Mouse (Mus musculus) erythroid progenitor cell, adult 5-6 weeks (primary cell): ENCODE data around the gene Rasal2. TPM values are rescaled to one million over a fixed set of nuclear protein-coding genes. Genes with fewer than 3 reads are reported as not detected.
"Not testable (repeated sequence)": the region's sequence is repeated elsewhere in the genome, so short reads cannot be mapped to it uniquely, and the experiment has no call there.

Source experiments
- ATAC-seq: replicated peaks from 2 replicates; pipeline ENCODE4 v1.8.0; 2016; ENCODE audit warnings: moderate number of reproducible peaks, mild to moderate bottlenecking, moderate TSS enrichment, inconsistent platforms; ENCODE audit not compliant: poor library complexity, low FRiP score, severe bottlenecking
- total RNA-seq, 2 experiments: library from RNA; stranded (forward) in 1 of 2; stranded (reverse) in 1 of 2; fragments of 150-400 nt in 1 of 2; fragments of 186-747, 209-891 nt in 1 of 2; gene quantifications; 2 replicates each; pipeline versions ENCODE4 v1.2.3 to v1.2.4; 2015 to 2017; ENCODE audit warnings: low replicate concordance in 2 of 2

Rasal2 gene
- total RNA-seq, 2 experiments from 2014 or later, result 0.76 TPM; not detected in 1

GRCm38 (mm10) chr1:157253600-157254490, 158.6 kb downstream of the Rasal2 start:
- ATAC-seq, result no peak

GRCm38 (mm10) chr1:157248112-157248511, 164.3 kb downstream of the Rasal2 start:
- ATAC-seq, result no peak

- ATAC-seq, result no peak
These were observed 165.1 kb downstream of the Rasal2 start for GRCm38 (mm10) chr1:157247341-157247740.

GRCm38 (mm10) chr1:157246779-157247178, 165.6 kb downstream of the Rasal2 start:
- ATAC-seq, result no peak

- ATAC-seq, result no peak
These were observed 168.0 kb downstream of the Rasal2 start for GRCm38 (mm10) chr1:157244453-157244790.

GRCm38 (mm10) chr1:157243576-157244452, 168.6 kb downstream of the Rasal2 start:
- ATAC-seq, result no peak

- ATAC-seq, result no peak
These were observed 172.7 kb downstream of the Rasal2 start for GRCm38 (mm10) chr1:157239687-157240086.

GRCm38 (mm10) chr1:157236650-157237344, 175.6 kb downstream of the Rasal2 start:
- not testable (repeated sequence) for ATAC-seq

- ATAC-seq, result no peak
These were observed 178.9 kb downstream of the Rasal2 start for GRCm38 (mm10) chr1:157233451-157233850.

- ATAC-seq, result no peak
These were observed 180.0 kb downstream of the Rasal2 start for GRCm38 (mm10) chr1:157232372-157232771.

- no peak for ATAC-seq
These were observed 181.4 kb downstream of the Rasal2 start for GRCm38 (mm10) chr1:157231016-157231415.

- no peak for ATAC-seq
These were observed 182.0 kb downstream of the Rasal2 start for GRCm38 (mm10) chr1:157230386-157230785.

GRCm38 (mm10) chr1:157225013-157225412, 187.4 kb downstream of the Rasal2 start:
- no peak for ATAC-seq

GRCm38 (mm10) chr1:157220910-157221309, 191.5 kb downstream of the Rasal2 start:
- ATAC-seq, result no peak

- ATAC-seq, result no peak
These were observed 191.9 kb downstream of the Rasal2 start for GRCm38 (mm10) chr1:157220466-157220865.

- no peak for ATAC-seq
These were observed 203.6 kb downstream of the Rasal2 start for GRCm38 (mm10) chr1:157208754-157209153.

- ATAC-seq, result no peak
These were observed 206.7 kb downstream of the Rasal2 start for GRCm38 (mm10) chr1:157205685-157206084.

- no peak for ATAC-seq
These were observed 229.4 kb downstream of the Rasal2 start for GRCm38 (mm10) chr1:157183043-157183442.

GRCm38 (mm10) chr1:157182431-157182830, 230.0 kb downstream of the Rasal2 start:
- ATAC-seq, result no peak

GRCm38 (mm10) chr1:157181081-157181480, 231.3 kb downstream of the Rasal2 start:
- ATAC-seq, result no peak
